Mouse (Mus musculus) olfactory bulb, adult 2 months (tissue): Measurements from ENCODE around the gene Ncor1.

Experiments
- CTCF ChIP-seq: fragments of 200-500 bp; IDR thresholded peaks from 2 replicates; pipeline ENCODE4 v1.5.1; 2012; ENCODE audit warnings: low read depth, mild to moderate bottlenecking, low read length, moderate library complexity; ENCODE audit not compliant: insufficient read depth
- POLR2A ChIP-seq: fragments of 200-500 bp; IDR thresholded peaks from 2 replicates; pipeline ENCODE4 v1.6.1; 2012; ENCODE audit warnings: mild to moderate bottlenecking, low read depth, low read length, moderate library complexity; ENCODE audit not compliant: insufficient read depth

- TF ChIP-seq POLR2A, result no peak
- no peak for TF ChIP-seq CTCF
Measured at GRCm38 (mm10) chr11:62493701-62494100, 35.4 kb upstream of the Ncor1 start.
